Mouse (Mus musculus): ENCODE measurements around the gene Tnfrsf25. TPM values are rescaled to one million over a fixed set of nuclear protein-coding genes. Genes with fewer than 3 reads are reported as not detected.

The Tnfrsf25 gene
- total and polyA plus RNA-seq, 3 experiments: 1.5 TPM; not detected in 2

DNA sequence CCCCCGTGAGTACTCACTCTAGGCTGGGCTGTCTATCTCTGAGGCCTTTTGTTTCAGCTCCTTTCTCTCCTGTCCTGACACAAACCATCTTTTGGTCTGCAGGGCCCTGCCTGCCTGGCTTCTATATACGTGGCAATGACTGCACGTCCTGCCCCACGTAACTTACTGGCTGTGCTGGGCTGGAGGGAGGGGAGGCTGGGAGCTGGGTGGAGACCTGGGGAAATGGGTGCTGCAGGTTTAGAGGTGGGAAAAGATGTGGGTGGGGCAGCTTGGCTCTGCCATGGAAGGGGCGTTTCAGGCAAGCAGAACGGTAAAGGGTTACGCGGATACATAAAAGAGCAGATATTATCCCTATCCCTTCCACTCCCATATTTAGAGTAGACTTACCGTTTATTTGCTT, 1.8 kb downstream of the Tnfrsf25 start:
- Histone ChIP-seq H3K27me3 (replicated peaks) (peaks cover 90% of the 10 kb centered on the region), H3K79me2 (replicated peaks; ENCODE audit: control insufficient read depth, extremely low read depth, insufficient read depth, poor library complexity, severe bottlenecking) (no peaks in the 10 kb centered on the region), H3K9ac (ENCODE audit: insufficient read depth, low read depth) (no peak overlapping the region), H3K36me3 (replicated peaks in 1 of 2; ENCODE audit: control insufficient read depth in 1 of 2, insufficient read depth in 1 of 2, low read length in 1 of 2) (no peaks in the 10 kb centered on the region), H3K4me3 (replicated peaks in 1 of 3; ENCODE audit: low read depth in 2 of 3, low read length in 2 of 3, poor library complexity in 1 of 3) (no peak overlapping the region), H3K27ac (ENCODE audit: insufficient read depth, low read depth) (no peak overlapping the region), H3K9me3 (replicated peaks; ENCODE audit: low read length) (peaks cover 8% of the 10 kb centered on the region), H3K4me1 (ENCODE audit: control insufficient read depth in 1 of 2, insufficient read depth in 2 of 2) (peaks cover 16 to 38% of the 10 kb centered on the region in 2 experiments), H3K4me2 (ENCODE audit: insufficient read depth, low read depth, poor library complexity, severe bottlenecking) (no peak overlapping the region)
- DNase-seq (ENCODE audit: extremely low read depth): no peak
- no peak for TF ChIP-seq PAX5 (IDR thresholded peaks at IDR 0.05; ENCODE audit: low read length)
- no peak for TF ChIP-seq MAX (IDR thresholded peaks at IDR 0.05; ENCODE audit: low read length)
- TF ChIP-seq RCOR1 (conservative IDR thresholded peaks at IDR 0.05; ENCODE audit: low read depth, low read length): no peak
- no peak for TF ChIP-seq JUND (conservative IDR thresholded peaks at IDR 0.05; ENCODE audit: low read depth, low read length)
- no peak for TF ChIP-seq USF1 (IDR thresholded peaks at IDR 0.05; ENCODE audit: low read depth, low read length)
- TF ChIP-seq HCFC1 (IDR thresholded peaks at IDR 0.05; ENCODE audit: low read depth, low read length): no peak
- TF ChIP-seq KAT2A (IDR thresholded peaks at IDR 0.05; ENCODE audit: insufficient replicate concordance, low read length): no peak
- dilution Hi-C loops (cut with MboI; ENCODE audit: extremely low pct_ligation_motif_present, extremely low pct_unique_long_range_greater_than_20kb, low sequenced_read_pairs): no loop called here
- in situ Hi-C loops (cut with MboI; ENCODE audit: low pct_ligation_motif_present, low pct_unique_long_range_greater_than_20kb, low sequenced_read_pairs): no loop called here

DNA sequence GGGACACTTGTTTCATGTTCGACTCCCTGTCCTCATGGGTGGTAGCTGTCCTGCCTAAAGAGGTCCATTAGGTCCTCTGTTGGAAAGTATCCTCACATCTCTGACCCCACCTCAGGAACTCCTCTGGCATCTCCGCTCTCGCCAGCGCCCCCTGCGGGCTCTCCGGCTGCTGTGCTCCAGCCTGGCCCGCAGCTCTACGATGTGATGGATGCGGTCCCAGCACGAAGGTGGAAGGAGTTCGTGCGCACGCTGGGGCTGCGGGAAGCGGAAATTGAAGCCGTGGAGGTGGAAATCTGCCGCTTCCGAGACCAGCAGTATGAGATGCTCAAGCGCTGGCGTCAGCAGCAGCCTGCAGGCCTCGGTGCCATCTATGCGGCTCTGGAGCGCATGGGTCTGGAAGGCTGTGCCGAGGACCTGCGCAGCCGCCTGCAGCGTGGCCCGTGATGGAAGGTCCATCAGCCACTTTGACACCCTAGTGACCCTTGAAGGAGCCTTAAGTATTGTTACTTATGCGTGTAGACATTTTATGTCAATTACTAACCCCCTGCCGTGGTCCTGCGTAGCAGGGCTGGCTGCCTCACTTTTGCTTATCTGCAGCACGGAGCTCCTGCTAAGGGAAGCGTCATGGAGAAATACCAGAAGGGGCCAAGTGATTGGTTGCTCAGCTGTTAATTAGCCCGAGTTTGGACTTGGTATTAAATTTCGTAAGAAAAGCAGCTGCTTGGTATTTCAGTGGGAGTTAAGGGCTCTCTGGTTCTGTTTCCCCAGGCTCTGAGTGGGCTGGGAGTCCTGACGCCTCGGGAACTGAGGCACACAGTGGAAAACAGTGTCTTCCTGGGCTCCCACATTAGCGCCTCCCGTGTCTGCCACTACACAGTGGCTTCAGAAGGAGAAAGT, 3.9 kb downstream of the Tnfrsf25 start:
- Histone ChIP-seq H3K79me2 (replicated peaks; ENCODE audit: control insufficient read depth, extremely low read depth, insufficient read depth, poor library complexity, severe bottlenecking) (no peaks in the 10 kb centered on the region), H3K36me3 (replicated peaks in 1 of 2; ENCODE audit: control insufficient read depth in 1 of 2, insufficient read depth in 1 of 2, low read length in 1 of 2) (no peaks in the 10 kb centered on the region), H3K27ac (ENCODE audit: insufficient read depth, low read depth) (peak overlapping the region; percentile 47), H3K4me1 (ENCODE audit: control insufficient read depth in 1 of 2, insufficient read depth in 2 of 2) (peaks cover 25 to 48% of the 10 kb centered on the region in 2 experiments), H3K4me3 (replicated peaks in 1 of 3; ENCODE audit: low read depth in 2 of 3, low read length in 2 of 3, poor library complexity in 1 of 3) (peak overlapping the region in 1 of 3 experiments; percentile 54), H3K9ac (ENCODE audit: insufficient read depth, low read depth) (no peak overlapping the region; the same call in 1 of the 2 replicates), H3K9me3 (replicated peaks; ENCODE audit: low read length) (no peaks in the 10 kb centered on the region), H3K4me2 (ENCODE audit: insufficient read depth, low read depth, poor library complexity, severe bottlenecking) (peak overlapping the region; percentile 55), H3K27me3 (replicated peaks) (peaks cover 92% of the 10 kb centered on the region)
- in situ Hi-C loops (cut with MboI; ENCODE audit: low pct_ligation_motif_present, low pct_unique_long_range_greater_than_20kb, low sequenced_read_pairs): no loop called here
- no peak for TF ChIP-seq GABPA (IDR thresholded peaks at IDR 0.05; ENCODE audit: insufficient replicate concordance, low read depth, low read length)
- no peak for TF ChIP-seq KAT2A (IDR thresholded peaks at IDR 0.05; ENCODE audit: insufficient replicate concordance, low read length)
- TF ChIP-seq UBTF (IDR thresholded peaks at IDR 0.05; ENCODE audit: low read depth, low read length): no peak
- peak in 1 of 2 experiments; percentile 30; a peak in 1 of 4 replicates for TF ChIP-seq CTCF (conservative IDR thresholded peaks at IDR 0.05 in 1 of 2, IDR thresholded peaks at IDR 0.05 in 1 of 2; ENCODE audit: low read depth in 2 of 2, low read length in 2 of 2)
- DNase-seq (ENCODE audit: extremely low read depth): no peak
- dilution Hi-C loops (cut with MboI; ENCODE audit: extremely low pct_ligation_motif_present, extremely low pct_unique_long_range_greater_than_20kb, low sequenced_read_pairs): no loop called here
